In genomic region chr2:129470839-129471238, GRCm38 (mm10) we compare ENCODE assay signal across 16 mouse cellular contexts.
"Had no signal": no experiment of that assay in that cellular context is flagged by ENCODE, and none has a peak within 500 bp of the region (broad histone marks: within the 10 kb centered on the region; RNA-seq: fewer than 3 reads in every experiment).

No protein-coding gene starts in this region.

- H3K36me3 ChIP-seq: lung, embryonic 15.5 days; midbrain, embryonic 13.5 days; midbrain, embryonic 15.5 days; neural tube, embryonic 12.5 days; stomach, embryonic 15.5 days had no signal

- H3K9ac ChIP-seq: lung, embryonic 15.5 days; midbrain, embryonic 13.5 days; midbrain, embryonic 15.5 days; neural tube, embryonic 12.5 days; stomach, embryonic 15.5 days had no signal

- ATAC-seq: lung, postnatal 0 days; midbrain, embryonic 13.5 days; midbrain, embryonic 15.5 days had no signal

- DNase-seq: lung, adult 2 months; lung, postnatal 14 days; lung, postnatal 36 days; right cerebral cortex, postnatal 14 days; thymus, adult 2 months; thymus, postnatal 25 days; thymus, postnatal 4 days had no signal

- H3K9me3 ChIP-seq: lung, embryonic 15.5 days; midbrain, embryonic 13.5 days; midbrain, embryonic 15.5 days; neural tube, embryonic 12.5 days; stomach, embryonic 15.5 days had no signal

- H3K4me1 ChIP-seq: lung, embryonic 15.5 days; midbrain, embryonic 13.5 days; midbrain, embryonic 15.5 days; neural tube, embryonic 12.5 days; stomach, embryonic 15.5 days had no signal

- H3K27me3 ChIP-seq: lung, embryonic 15.5 days; midbrain, embryonic 13.5 days; midbrain, embryonic 15.5 days; neural tube, embryonic 12.5 days; stomach, embryonic 15.5 days had no signal

- H3K4me2 ChIP-seq: lung, embryonic 15.5 days; midbrain, embryonic 11.5 days; midbrain, embryonic 13.5 days; midbrain, embryonic 15.5 days; neural tube, embryonic 12.5 days; stomach, embryonic 15.5 days had no signal

- H3K27ac ChIP-seq: lung, embryonic 15.5 days; macrophage; midbrain, embryonic 13.5 days; midbrain, embryonic 15.5 days; neural tube, embryonic 12.5 days; stomach, embryonic 15.5 days; stomach, postnatal 0 days had no signal

- H3K4me3 ChIP-seq: lung, embryonic 15.5 days; midbrain, embryonic 13.5 days; midbrain, embryonic 15.5 days; neural tube, embryonic 12.5 days; stomach, embryonic 15.5 days had no signal
